Mouse (Mus musculus): ENCODE results near the gene Nsun3.

GRCm38 (mm10) chr16:62686073-62686472 is 100.5 kb downstream of the Nsun3 start:
- TF ChIP-seq TCF12 (IDR thresholded peaks at IDR 0.05; ENCODE audit: insufficient read depth, poor library complexity, severe bottlenecking) (no peak), MAX (IDR thresholded peaks at IDR 0.05; ENCODE audit: low read depth) (no peak), POLR2A (IDR thresholded peaks at IDR 0.05; ENCODE audit: insufficient read length, low read depth) (no peak), USF1 (IDR thresholded peaks at IDR 0.05; ENCODE audit: low read depth) (no peak)

All from myocyte (in vitro differentiated cells).